Mouse (Mus musculus) megakaryocyte, embryonic 14.5 days (primary cell): ENCODE measurements around the gene Pnpla7.

Experiments used
- FLI1 ChIP-seq: IDR thresholded peaks from 2 replicates; pipeline ENCODE4 v1.6.1; 2012; ENCODE audit warnings: low read length, inconsistent platforms, mixed read lengths
- GATA1 ChIP-seq: IDR thresholded peaks from 3 replicates; pipeline ENCODE4 v1.6.1; 2012; ENCODE audit warnings: mixed read lengths, low read length, inconsistent platforms, borderline replicate concordance

GRCm38 (mm10) chr2:24970386-24970785, 5.4 kb upstream of the Pnpla7 start:
- no peak for TF ChIP-seq FLI1
- TF ChIP-seq GATA1, result no peak
